Mouse (Mus musculus) neural tube, embryonic 10.5 days (tissue): Measurements from ENCODE around the gene 2010111I01Rik.

Experiments
- DNase-seq: peaks from one replicate; pipeline ENCODE4 v3.0.0-alpha.2; 2017; ENCODE audit warnings: low spot score; ENCODE audit errors: extremely low spot score

Gene 2010111I01Rik

GRCm38 (mm10) chr13:63241665-63242064 lies 277.0 kb downstream of the 2010111I01Rik start:
- DNase-seq, result no peak

- no peak for DNase-seq
Measured at GRCm38 (mm10) chr13:63242401-63243192, 277.9 kb downstream of the 2010111I01Rik start.

- DNase-seq, result no peak
Measured at GRCm38 (mm10) chr13:63243586-63243985, 278.9 kb downstream of the 2010111I01Rik start.

GRCm38 (mm10) chr13:63244425-63244824 lies 279.7 kb downstream of the 2010111I01Rik start:
- DNase-seq, result no peak

GRCm38 (mm10) chr13:63245218-63245617 lies 280.5 kb downstream of the 2010111I01Rik start:
- DNase-seq, result no peak

- DNase-seq, result no peak
Measured at GRCm38 (mm10) chr13:63245812-63246211, 281.1 kb downstream of the 2010111I01Rik start.

- no peak for DNase-seq
Measured at GRCm38 (mm10) chr13:63246332-63246940, 281.7 kb downstream of the 2010111I01Rik start.

- no peak for DNase-seq
Measured at GRCm38 (mm10) chr13:63247041-63247440, 282.3 kb downstream of the 2010111I01Rik start.

- DNase-seq, result no peak
Measured at GRCm38 (mm10) chr13:63247631-63248030, 282.9 kb downstream of the 2010111I01Rik start.

- no peak for DNase-seq
Measured at GRCm38 (mm10) chr13:63248318-63248717, 283.6 kb downstream of the 2010111I01Rik start.

- no peak for DNase-seq
Measured at GRCm38 (mm10) chr13:63249171-63249570, 284.5 kb downstream of the 2010111I01Rik start.

GRCm38 (mm10) chr13:63249741-63250431 lies 285.2 kb downstream of the 2010111I01Rik start:
- no peak for DNase-seq

GRCm38 (mm10) chr13:63250441-63250980 lies 285.8 kb downstream of the 2010111I01Rik start:
- DNase-seq, result no peak

GRCm38 (mm10) chr13:63251118-63251889 lies 286.6 kb downstream of the 2010111I01Rik start:
- DNase-seq, result no peak

GRCm38 (mm10) chr13:63252295-63253010 lies 287.8 kb downstream of the 2010111I01Rik start:
- DNase-seq, result no peak

- DNase-seq, result no peak
Measured at GRCm38 (mm10) chr13:63253147-63253546, 288.5 kb downstream of the 2010111I01Rik start.

GRCm38 (mm10) chr13:63253886-63254636 lies 289.4 kb downstream of the 2010111I01Rik start:
- no peak for DNase-seq

- no peak for DNase-seq
Measured at GRCm38 (mm10) chr13:63255519-63256011, 290.9 kb downstream of the 2010111I01Rik start.

- no peak for DNase-seq
Measured at GRCm38 (mm10) chr13:63256146-63256545, 291.5 kb downstream of the 2010111I01Rik start.

GRCm38 (mm10) chr13:63256807-63257206 lies 292.1 kb downstream of the 2010111I01Rik start:
- DNase-seq, result no peak
